Mouse (Mus musculus): ENCODE data around the gene Rad51b. TPM values are rescaled to one million over a fixed set of nuclear protein-coding genes. Genes with fewer than 3 reads are reported as not detected.

Gene Rad51b
- polyA plus RNA-seq, 1 experiment from 2014 or later, result 7.8 TPM

- 61% methylated on average over 6 of the region's 6 CpGs for WGBS
- H3K27ac ChIP-seq (ENCODE audit: low read length), result no peak overlapping the region
Measured at GRCm38 (mm10) chr12:79796260-79796659, 499.2 kb downstream of the Rad51b start.

DNA sequence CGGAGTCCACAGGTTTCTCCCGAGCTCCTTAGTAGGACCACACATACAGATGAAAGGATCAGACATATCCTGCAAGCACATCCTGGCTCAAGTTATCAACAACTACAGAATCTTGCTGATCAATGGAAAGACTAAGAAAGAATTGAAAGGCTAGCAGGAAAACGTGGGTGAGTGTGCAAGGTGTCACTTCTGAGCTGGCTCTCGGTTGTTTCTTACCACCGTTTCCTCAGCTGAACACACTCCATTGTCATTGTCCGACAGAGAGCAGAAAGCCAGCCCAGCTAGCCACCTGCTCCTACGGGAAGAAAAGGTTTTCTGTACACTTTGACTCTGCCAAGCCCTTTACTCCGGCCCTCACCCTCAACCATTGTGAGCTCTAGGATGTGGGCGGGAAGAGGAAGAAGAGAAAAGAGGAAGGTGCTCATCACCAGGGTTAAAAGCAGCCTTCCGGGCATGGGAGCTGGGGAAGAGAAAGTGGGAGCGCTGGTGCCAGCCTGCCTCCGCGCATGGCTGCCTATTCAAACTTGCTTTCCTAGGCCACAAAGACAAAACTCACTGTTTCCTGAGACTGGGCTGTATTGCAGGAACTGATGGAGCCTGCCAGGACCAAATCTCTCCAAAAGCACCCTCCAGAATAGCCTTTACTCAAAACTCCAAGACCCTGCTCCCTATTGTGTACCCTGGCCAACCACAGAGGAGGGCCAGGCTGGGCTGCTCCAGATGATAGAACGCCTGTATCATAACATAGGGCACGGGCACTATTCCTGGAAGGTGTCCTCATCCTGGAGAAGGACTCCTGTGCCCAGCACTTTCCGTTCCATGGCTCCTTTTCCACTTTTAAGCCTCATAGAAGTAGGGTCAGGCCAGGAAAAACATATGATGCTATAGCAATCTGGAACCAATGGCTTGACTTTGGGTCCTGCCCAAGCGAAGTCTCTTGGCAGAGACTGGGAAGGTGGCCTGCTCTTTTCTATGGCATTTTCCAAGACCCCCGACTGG is 500.0 kb downstream of the Rad51b start:
- ATAC-seq (ENCODE audit: insufficient read depth, low FRiP score), result no peak
- WGBS, result 76% methylated on average over 18 of the region's 18 CpGs

More at GRCm38 (mm10) chr12:79796260-79796659, 499.2 kb downstream of the Rad51b start:
- ATAC-seq (ENCODE audit: insufficient read depth, low FRiP score), result no peak
- Histone ChIP-seq H3K27me3 (ENCODE audit: control insufficient read depth, insufficient read depth, low read length) (no peaks in the 10 kb centered on the region), H3K9me3 (replicated peaks; ENCODE audit: control insufficient read depth, low read length) (no peaks in the 10 kb centered on the region), H3K4me2 (ENCODE audit: low read depth, low read length) (no peak overlapping the region), H3K36me3 (ENCODE audit: control insufficient read depth, insufficient read depth, low read length) (no peaks in the 10 kb centered on the region), H3K4me3 (replicated peaks; ENCODE audit: low read length) (no peak overlapping the region), H3K4me1 (ENCODE audit: control insufficient read depth, insufficient read depth, low read length) (0 out of 2 replicates have a peak, but pooled peaks cover 3% of the 10 kb centered on the region), H3K9ac (ENCODE audit: low read length) (no peak overlapping the region)

GRCm38 (mm10) chr12:79798488-79798887 is 501.4 kb downstream of the Rad51b start:
- Histone ChIP-seq H3K9ac (ENCODE audit: low read length) (no peak overlapping the region), H3K27ac (ENCODE audit: low read length) (no peak overlapping the region), H3K27me3 (ENCODE audit: control insufficient read depth, insufficient read depth, low read length) (no peaks in the 10 kb centered on the region), H3K4me1 (ENCODE audit: control insufficient read depth, insufficient read depth, low read length) (0 out of 2 replicates have a peak, but pooled peaks cover 1% of the 10 kb centered on the region), H3K9me3 (replicated peaks; ENCODE audit: control insufficient read depth, low read length) (no peaks in the 10 kb centered on the region), H3K36me3 (ENCODE audit: control insufficient read depth, insufficient read depth, low read length) (no peaks in the 10 kb centered on the region), H3K4me2 (ENCODE audit: low read depth, low read length) (no peak overlapping the region), H3K4me3 (replicated peaks; ENCODE audit: low read length) (no peak overlapping the region)
- 88% methylated on average over 3 of the region's 3 CpGs for WGBS
- no peak for ATAC-seq (ENCODE audit: insufficient read depth, low FRiP score)

More for the DNA sequence above, 500.0 kb downstream of the Rad51b start:
- H3K4me2 ChIP-seq (ENCODE audit: low read depth, low read length), result no peak overlapping the region
- no peak overlapping the region for H3K4me3 ChIP-seq (replicated peaks; ENCODE audit: low read length)
- peak overlapping the region; percentile 23 for H3K27ac ChIP-seq (ENCODE audit: low read length)
- no peaks in the 10 kb centered on the region for H3K36me3 ChIP-seq (ENCODE audit: control insufficient read depth, insufficient read depth, low read length)
- 0 out of 2 replicates have a peak, but pooled peaks cover 3% of the 10 kb centered on the region for H3K4me1 ChIP-seq (ENCODE audit: control insufficient read depth, insufficient read depth, low read length)
- H3K27me3 ChIP-seq (ENCODE audit: control insufficient read depth, insufficient read depth, low read length), result no peaks in the 10 kb centered on the region
- no peak overlapping the region for H3K9ac ChIP-seq (ENCODE audit: low read length)
- H3K9me3 ChIP-seq (replicated peaks; ENCODE audit: control insufficient read depth, low read length), result no peaks in the 10 kb centered on the region

DNA sequence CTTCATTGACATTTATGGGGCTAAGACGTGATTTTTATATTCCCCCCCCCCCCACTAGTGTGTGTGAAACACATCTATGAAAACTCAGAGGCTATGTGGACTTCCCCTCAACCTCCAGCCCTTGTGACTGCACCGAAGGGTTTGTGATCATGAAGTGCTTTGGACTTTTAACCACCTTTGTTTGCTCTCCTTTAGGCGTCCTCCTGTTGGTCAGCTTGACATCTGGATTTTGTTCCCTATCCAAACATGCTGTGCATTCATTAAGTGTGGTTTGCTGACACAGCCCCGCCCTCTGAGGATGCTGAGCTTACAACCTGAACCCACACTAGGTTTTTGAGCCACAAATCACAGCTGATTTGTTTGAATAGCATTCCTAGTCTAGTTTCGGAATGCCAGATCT is 502.3 kb downstream of the Rad51b start:
- Histone ChIP-seq H3K4me1 (ENCODE audit: control insufficient read depth, insufficient read depth, low read length) (peaks cover 4% of the 10 kb centered on the region), H3K9me3 (replicated peaks; ENCODE audit: control insufficient read depth, low read length) (no peaks in the 10 kb centered on the region), H3K9ac (ENCODE audit: low read length) (no peak overlapping the region), H3K27me3 (ENCODE audit: control insufficient read depth, insufficient read depth, low read length) (no peaks in the 10 kb centered on the region), H3K4me3 (replicated peaks; ENCODE audit: low read length) (no peak overlapping the region), H3K27ac (ENCODE audit: low read length) (no peak overlapping the region), H3K36me3 (ENCODE audit: control insufficient read depth, insufficient read depth, low read length) (no peaks in the 10 kb centered on the region), H3K4me2 (ENCODE audit: low read depth, low read length) (no peak overlapping the region)
- WGBS, result 60% methylated on average over 5 of the region's 5 CpGs
- ATAC-seq (ENCODE audit: insufficient read depth, low FRiP score), result no peak

GRCm38 (mm10) chr12:79803670-79804069 is 506.6 kb downstream of the Rad51b start:
- 81% methylated on average over 1 of the region's 1 CpGs for WGBS
- Histone ChIP-seq H3K9me3 (replicated peaks; ENCODE audit: control insufficient read depth, low read length) (no peaks in the 10 kb centered on the region), H3K4me3 (replicated peaks; ENCODE audit: low read length) (no peak overlapping the region), H3K9ac (ENCODE audit: low read length) (no peak overlapping the region), H3K4me2 (ENCODE audit: low read depth, low read length) (no peak overlapping the region), H3K27ac (ENCODE audit: low read length) (no peak overlapping the region), H3K27me3 (ENCODE audit: control insufficient read depth, insufficient read depth, low read length) (no peaks in the 10 kb centered on the region), H3K36me3 (ENCODE audit: control insufficient read depth, insufficient read depth, low read length) (no peaks in the 10 kb centered on the region), H3K4me1 (ENCODE audit: control insufficient read depth, insufficient read depth, low read length) (peaks cover 20% of the 10 kb centered on the region)
- ATAC-seq (ENCODE audit: insufficient read depth, low FRiP score), result no peak

DNA sequence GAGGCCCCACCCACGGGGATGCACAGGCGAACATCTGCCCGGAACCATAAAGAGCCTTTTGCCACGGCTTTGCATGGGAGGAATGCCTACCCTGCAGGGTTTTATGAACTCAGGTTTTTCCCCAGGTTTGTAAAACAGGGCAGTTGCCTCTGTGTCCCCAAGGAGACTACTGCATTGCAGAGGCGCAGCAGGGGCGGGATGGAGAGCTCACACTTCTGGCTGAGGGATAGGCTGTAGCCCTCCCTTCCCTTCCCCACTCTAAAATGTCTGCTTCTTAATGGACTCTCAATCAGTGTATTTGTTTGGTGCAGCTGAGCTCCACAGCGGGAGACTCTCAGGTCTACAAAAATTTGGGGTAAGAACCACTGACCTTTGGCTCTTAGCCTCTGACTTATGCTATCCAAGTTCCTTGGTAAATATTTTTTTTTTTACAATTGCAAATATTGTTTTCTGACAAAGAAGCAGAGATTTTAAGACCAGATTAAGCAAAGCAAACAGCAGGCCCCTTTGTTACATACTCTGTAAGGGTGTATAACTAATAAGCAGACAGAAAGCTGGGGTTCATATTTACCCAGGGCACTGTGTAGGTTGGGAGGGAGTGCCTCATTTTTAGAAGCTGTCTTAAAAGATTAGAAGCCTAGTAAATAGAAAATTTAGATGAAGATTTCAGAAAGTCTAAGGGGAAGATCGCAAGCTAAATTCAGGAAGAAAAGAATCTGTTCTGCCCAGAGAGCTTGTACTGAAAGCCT is 507.9 kb downstream of the Rad51b start:
- Histone ChIP-seq H3K27me3 (ENCODE audit: control insufficient read depth, insufficient read depth, low read length) (no peaks in the 10 kb centered on the region), H3K9me3 (replicated peaks; ENCODE audit: control insufficient read depth, low read length) (no peaks in the 10 kb centered on the region), H3K27ac (ENCODE audit: low read length) (peak overlapping the region; percentile 66), H3K36me3 (ENCODE audit: control insufficient read depth, insufficient read depth, low read length) (no peaks in the 10 kb centered on the region), H3K9ac (ENCODE audit: low read length) (0 out of 2 replicates have a peak overlapping the region, but pooled peaks have one; percentile 54), H3K4me2 (ENCODE audit: low read depth, low read length) (no peak overlapping the region), H3K4me1 (ENCODE audit: control insufficient read depth, insufficient read depth, low read length) (peaks cover 25% of the 10 kb centered on the region), H3K4me3 (replicated peaks; ENCODE audit: low read length) (no peak overlapping the region)
- peak; percentile 61; the same call in 1 of the 2 replicates for ATAC-seq (ENCODE audit: insufficient read depth, low FRiP score)
- 34% methylated on average over 8 of the region's 8 CpGs for WGBS

DNA sequence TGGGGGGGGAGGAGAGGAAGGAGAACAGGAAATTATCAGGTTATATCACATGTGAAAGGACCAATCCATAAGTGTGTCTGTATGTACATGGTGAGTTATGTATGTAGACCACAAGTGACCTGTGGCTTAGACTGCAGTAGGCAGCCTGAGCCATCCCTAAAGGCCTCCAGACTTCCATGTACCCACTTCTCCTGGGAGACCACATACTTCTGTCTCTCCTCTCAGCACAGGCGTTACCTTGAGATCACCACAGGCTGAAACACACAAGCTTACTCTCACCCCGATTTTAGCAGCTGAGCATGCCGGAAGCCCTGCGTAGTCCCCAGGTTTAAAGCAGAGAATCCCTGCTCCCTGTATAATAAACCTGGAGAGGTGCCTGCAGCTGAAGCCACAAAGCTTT is 509.9 kb downstream of the Rad51b start:
- Histone ChIP-seq H3K4me2 (ENCODE audit: low read depth, low read length) (no peak overlapping the region), H3K9me3 (replicated peaks; ENCODE audit: control insufficient read depth, low read length) (no peaks in the 10 kb centered on the region), H3K27ac (ENCODE audit: low read length) (peak overlapping the region; percentile 63), H3K27me3 (ENCODE audit: control insufficient read depth, insufficient read depth, low read length) (no peaks in the 10 kb centered on the region), H3K4me1 (ENCODE audit: control insufficient read depth, insufficient read depth, low read length) (peaks cover 32% of the 10 kb centered on the region), H3K4me3 (replicated peaks; ENCODE audit: low read length) (no peak overlapping the region), H3K36me3 (ENCODE audit: control insufficient read depth, insufficient read depth, low read length) (no peaks in the 10 kb centered on the region), H3K9ac (ENCODE audit: low read length) (peak overlapping the region; percentile 29; the same call in 1 of the 2 replicates)
- ATAC-seq (ENCODE audit: insufficient read depth, low FRiP score), result no peak
- 77% methylated on average over 4 of the region's 4 CpGs for WGBS

GRCm38 (mm10) chr12:79807410-79807847 is 510.3 kb downstream of the Rad51b start:
- Histone ChIP-seq H3K27me3 (ENCODE audit: control insufficient read depth, insufficient read depth, low read length) (no peaks in the 10 kb centered on the region), H3K4me3 (replicated peaks; ENCODE audit: low read length) (no peak overlapping the region), H3K4me1 (ENCODE audit: control insufficient read depth, insufficient read depth, low read length) (peaks cover 32% of the 10 kb centered on the region), H3K27ac (ENCODE audit: low read length) (peak overlapping the region; percentile 63), H3K9ac (ENCODE audit: low read length) (peak overlapping the region; percentile 29; the same call in 1 of the 2 replicates), H3K4me2 (ENCODE audit: low read depth, low read length) (no peak overlapping the region), H3K9me3 (replicated peaks; ENCODE audit: control insufficient read depth, low read length) (no peaks in the 10 kb centered on the region), H3K36me3 (ENCODE audit: control insufficient read depth, insufficient read depth, low read length) (no peaks in the 10 kb centered on the region)
- WGBS, result 52% methylated on average over 10 of the region's 10 CpGs
- no peak for ATAC-seq (ENCODE audit: insufficient read depth, low FRiP score)
